Mouse (Mus musculus): ENCODE results near the gene Ldlrad3.

Gene Ldlrad3

DNA sequence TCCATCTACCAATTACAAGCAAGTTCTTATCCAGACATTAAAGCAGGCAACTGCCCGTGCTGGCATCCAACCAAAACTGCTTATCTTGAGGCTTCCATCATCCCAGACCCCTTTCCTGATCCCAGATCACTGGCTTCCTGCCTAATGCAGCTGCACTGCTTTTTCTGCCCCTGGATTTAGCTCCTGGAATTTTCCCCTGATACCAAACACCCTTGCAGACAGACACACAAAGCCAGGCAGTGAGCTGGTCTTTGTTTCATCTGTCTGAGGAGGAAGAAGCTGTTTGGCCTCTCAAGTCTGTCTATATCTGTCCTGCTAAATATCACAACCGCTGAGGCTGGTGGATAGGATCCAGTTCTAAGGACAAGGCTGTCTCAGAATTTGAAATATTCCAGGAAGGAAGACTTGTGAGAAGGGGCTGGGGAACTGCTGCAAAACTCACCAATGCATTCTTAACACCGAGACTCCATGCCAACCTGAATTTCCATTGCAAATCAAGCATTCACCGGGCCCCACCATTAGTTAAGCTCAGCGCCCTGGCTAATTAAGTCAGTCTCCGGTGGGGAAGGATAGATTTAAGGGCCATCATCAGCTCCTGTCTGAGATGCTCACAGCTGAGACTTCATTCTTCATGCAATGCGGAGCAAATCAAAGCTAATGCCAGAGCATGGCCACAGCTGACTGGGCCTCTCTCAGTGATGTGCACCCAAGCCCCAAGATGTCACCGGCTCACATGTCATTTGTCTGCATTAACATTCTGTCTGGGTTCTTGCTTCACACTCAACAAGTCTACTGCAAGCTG, 183.0 kb downstream of the Ldlrad3 start:
- DNase-seq (ENCODE audit: low read depth, low spot score) = no peak

DNA sequence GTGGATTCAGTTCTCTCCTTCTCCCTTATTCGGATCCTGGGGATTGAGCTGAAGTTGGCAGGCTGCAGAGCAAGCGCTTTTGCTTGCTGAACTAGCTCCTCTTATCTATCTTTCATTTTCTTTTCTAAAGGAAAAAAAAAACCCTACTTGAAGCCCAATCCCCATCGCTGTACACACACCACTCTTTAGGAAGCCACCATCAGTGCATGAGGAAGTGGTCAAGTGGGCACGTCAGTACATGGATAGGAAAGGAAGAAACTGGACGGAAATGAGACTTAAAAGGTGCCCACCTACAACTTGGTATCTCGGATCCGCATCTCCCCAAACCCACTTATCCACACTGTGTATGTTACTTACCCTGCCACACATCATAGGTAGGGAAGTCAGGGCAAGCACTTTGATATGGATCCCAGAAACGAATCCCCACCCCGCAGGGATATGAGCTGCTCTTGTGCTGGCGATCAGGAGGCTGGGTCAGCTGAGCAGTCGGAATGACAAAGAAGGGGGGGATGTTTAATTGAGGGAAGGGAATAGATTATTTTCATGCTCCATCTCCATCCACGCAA, 183.7 kb downstream of the Ldlrad3 start:
- DNase-seq (ENCODE audit: low read depth, low spot score) = no peak

DNA sequence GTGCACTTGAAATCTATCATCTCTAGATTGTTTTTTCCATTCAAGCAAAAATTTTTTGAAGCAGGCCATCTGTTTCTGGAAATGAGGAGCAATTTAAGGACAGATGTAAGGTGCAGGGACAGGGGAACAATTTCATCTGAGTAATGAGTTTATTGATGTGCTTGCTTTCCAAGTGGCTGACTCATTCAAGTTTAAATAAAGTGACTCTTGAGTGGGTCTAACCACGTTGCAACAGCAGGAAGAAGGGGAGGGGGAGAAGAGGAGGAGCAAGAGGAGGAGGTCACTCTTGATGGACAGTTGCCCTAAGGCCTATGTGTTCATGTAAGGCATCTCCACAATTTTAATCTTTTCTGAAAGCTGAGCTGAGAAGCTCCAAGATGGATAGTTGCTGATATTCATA, 184.5 kb downstream of the Ldlrad3 start:
- DNase-seq (ENCODE audit: low read depth, low spot score) = no peak

DNA sequence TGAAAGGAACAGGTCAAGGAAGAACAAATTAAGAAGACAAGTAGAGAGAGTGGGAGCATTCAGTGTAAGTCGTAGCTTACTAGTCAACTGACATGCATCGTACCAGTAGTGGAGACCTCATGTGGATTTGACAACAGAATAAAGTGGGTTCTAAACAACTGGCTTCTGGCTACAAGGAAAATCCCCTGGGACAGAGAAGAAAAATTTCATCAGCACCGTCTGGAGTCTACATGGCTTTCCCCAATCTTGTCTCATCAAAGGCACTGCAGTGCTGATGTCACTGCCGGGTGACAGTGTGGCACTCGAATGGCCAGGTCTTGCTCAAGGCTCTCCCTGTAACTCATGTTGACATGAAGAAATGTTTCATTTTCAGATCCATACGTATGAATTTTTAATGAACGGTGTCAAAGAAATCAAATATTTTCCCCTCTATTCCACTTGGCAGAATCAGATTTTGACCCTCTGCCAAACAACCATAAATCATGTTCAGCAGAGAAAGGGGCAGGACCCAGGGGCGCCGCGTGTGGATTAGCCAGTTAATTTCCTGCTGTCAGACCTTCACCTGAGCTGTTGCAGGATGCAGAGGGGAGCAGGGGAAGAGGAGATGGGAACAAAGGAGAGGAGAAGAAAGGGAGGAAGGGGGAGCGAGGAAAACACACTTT, 187.1 kb downstream of the Ldlrad3 start:
- no peak for DNase-seq (ENCODE audit: low read depth, low spot score)

DNA sequence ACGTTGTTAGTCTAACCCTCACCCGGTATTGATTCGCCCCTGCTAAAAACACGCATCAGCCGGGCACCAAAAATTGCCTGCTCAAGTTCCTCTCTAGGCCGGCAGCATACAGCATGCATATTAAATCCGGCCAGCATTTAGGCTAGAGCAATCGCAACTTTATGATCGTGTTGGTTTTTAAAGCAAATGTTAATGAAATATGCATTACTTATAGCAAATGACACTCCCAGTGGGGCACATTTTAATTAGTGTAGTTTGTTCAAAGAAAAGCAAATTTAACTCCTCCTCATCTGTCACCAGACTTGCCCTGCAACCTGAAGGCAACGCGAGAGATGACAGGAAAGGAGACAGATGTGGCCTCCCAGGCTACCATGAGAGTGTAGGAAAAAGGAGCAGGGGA, 189.2 kb downstream of the Ldlrad3 start:
- DNase-seq (ENCODE audit: low read depth, low spot score) = no peak

DNA sequence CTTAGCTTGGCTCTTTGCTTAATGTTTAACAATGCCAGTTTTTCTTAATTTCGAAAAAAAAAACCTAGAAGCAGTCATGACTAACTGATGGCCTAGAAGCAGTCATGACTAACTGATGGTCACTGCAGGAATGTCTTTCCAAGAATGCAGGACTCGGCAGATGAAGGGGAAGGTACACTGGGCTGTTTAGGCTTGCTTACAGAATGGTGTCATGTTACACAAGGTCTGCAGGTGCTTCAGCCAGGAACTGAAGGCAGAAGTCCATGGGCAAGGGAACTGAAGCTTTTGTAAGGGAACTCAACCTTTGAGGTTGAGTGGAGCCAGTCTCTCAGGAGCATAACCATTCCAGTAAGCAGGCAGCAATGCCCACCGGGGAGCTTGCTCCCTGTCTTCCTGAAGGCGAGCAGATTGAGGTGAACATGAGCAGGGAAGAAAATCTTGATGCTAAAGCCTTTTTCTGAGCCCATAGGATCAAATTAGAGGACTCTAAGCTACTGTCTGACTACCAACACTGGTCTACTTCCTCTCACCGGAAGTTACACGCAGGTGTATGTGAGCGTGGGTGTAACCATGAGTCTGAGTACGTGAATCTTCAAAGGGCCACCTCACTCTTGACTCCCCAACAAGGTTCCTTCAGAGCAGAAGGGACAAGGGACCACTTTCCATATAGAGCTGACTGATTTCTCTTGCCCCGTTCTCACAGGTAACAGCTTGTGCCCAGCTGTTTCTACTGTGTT, 193.4 kb downstream of the Ldlrad3 start:
- peak; percentile 22 for DNase-seq (ENCODE audit: low read depth, low spot score)

DNA sequence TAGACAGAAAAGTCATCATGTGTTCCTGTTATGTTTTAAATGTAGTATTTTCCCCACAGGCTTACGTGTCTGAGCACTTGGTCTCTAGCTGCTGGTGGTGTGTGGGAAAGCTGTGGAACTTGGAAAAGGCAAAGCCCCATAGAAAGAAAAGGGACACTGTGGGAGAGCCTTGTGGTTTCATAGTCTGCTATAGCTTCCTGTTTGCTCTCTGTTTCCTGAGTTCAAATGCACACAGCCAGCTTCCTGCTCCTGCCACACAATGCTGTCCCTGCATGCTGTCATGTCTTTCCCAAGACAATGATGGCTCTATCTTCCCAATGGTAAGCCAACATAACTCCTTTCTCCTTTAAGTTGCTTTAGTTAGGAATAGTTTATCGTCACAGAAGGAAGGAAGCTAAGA, 194.5 kb downstream of the Ldlrad3 start:
- no peak for DNase-seq (ENCODE audit: low read depth, low spot score)

DNA sequence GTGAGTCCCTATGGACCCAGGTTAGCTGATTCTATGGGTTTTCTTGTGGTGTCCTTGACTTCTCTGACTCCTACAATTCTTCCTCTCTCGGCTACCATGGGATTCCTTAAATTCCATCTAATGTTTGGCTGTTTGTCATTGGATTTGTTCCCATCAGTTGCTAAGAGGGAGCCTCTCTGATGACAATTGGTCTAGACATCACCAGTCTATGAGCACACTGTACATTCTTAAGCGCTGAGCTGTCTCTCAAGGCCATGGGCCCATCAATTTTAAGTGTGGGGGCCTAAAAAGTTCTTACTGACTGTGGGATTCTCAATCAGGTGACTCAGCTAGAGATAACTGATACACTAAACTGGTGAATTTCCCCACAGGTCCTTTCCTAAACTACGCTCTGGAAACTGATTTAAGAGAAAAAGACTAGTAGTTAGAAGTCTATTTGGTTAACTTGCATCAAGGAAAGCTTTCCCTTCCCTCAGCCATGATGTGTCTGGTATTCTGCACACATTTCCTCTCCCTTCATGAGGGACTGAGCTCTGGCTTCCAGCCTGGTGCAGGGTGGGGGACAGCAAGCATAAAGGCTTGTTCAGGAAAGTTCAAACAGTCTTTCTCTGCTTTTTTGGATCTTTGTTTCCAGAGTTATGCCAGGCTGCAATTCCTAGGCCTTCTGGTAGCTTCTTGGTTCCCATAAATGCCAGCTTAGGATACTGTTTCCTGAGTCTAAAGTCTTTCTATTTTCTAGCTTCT, 199.7 kb downstream of the Ldlrad3 start:
- no peak for DNase-seq (ENCODE audit: low read depth, low spot score)

DNA sequence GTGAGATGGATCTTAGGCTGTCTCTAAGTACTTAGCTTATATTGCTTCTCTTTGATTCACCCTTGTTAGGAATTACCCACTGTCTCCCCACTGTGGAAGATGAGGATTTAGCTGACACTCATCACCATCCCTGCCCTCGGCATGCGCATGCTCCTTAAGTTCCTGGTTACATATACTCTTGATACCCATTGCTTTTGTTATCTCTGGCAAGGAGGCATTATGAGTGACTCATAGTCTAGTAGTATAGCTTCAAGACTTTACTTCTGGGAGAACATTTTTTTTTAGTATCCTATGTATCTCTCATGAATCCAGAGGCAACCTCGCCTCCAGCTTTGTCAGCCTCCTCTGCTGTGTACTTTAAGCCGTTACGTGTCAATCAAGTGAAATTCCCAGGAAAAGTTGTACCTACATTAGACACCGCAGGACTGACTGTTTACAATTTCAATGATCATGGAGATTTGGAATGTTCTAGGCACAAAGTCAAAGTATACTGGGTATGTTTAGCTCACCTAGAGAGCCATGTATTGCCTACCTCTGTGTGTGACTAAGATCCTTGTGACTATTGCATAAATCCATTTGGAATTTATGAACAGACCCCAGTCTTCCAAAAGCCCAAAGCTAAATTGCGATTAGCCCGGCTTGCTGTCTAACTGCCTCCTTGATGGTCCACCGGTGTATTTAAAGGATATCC, 202.2 kb downstream of the Ldlrad3 start:
- DNase-seq (ENCODE audit: low read depth, low spot score) = no peak

DNA sequence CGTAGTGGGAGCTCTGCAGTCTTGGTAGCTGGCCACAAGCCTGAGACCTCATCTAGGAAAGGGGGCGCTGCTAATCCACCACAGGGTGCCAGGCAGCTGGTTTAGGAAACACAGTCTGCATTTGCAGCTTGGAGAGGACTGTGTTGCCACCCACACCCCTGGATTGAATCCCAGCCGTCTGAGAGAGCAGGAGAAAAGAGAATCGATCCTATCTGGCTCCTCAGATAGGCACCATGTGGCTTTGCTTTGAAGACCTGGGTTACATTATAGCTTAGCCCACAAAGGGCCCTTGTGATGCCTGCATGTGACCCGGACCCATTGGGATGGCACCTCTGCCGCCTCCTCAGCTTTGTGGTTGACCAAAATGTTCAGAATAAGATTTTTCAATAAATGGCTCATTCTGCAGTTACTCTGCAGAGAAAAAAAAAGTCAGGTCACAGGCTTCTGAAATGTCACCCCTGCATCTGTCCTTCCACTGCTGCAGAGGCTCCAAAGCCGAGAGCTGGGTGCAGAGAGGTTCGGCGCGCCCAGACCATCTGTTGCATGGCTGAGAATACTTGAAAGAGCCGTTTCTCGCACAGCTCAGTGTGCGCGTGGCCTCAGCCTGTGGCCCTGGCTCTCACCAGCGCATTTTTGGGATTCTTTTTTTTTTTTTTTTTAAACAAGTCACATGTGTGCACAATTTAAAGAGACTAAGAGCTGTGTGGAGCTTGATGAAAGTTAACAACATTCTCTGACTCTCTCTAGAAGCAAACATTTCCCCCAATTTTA, 202.9 kb downstream of the Ldlrad3 start:
- no peak for DNase-seq (ENCODE audit: low read depth, low spot score)

DNA sequence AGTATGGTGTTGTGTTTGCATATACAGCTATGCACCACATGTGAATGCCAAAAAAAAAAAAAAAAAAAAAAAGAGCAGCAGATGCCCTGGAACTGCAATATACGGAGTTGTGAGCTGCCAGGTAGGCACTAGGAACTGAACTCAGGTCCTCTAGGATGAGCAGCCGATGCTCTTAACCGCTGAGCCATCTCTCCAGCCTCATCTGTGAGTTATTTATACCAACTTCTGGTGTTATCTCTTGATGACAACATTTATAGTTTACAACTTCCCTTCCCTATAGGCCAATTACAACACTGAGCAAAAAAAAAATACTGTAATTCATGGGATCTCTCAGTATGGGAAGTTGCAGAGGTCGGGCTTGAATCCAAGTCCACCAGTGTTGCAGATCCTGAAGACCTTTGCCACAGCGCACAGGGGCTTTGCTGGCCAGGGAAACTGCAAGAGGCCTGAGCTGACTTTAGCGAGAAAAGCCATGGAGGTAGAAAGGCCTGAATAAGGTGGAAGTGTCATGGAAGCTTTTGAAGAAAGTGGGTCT, 204.2 kb downstream of the Ldlrad3 start:
- no peak for DNase-seq (ENCODE audit: low read depth, low spot score)

DNA sequence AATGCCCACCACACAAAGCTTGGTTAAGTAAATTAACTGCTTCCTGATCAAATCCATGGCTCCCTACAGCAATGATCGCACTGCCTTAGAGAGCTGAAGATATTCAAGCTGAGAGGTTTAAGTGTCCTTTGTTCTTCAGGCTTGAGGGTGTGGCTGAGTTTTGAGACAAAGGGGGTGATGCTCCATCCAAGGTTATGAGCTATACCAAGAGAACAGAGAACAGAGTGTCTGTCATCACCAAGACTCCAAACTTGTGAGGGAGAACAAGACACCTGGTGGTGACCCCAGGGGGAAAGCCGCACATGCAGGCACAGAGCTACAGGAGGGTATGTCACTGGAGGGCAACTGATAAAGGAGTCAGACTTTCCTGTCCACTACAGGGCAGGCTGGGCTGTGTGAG, 205.0 kb downstream of the Ldlrad3 start:
- DNase-seq (ENCODE audit: low read depth, low spot score) = no peak

DNA sequence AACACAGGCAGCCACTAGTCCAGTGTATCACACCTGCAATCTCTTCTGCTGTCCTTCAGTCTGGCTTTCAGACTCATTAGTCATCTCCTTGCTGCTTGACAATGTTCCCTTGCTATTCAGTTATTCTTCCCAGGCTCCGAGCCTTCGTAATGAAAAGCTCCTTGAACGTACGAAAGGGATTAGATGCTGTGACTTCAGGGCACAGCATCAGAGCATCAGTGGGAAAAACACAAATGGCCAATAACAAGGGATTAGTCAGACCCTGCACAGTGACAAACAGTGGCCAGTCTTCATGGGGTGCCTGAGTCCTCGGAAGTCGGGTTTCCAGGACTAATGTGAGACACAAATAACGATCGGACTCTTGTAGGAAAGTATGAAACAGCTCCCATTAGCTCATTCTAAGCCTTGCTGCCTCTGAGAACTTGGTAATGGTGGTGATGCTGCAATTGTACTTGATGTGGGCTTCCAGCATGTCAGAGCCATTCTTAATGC, 205.7 kb downstream of the Ldlrad3 start:
- no peak for DNase-seq (ENCODE audit: low read depth, low spot score)

DNA sequence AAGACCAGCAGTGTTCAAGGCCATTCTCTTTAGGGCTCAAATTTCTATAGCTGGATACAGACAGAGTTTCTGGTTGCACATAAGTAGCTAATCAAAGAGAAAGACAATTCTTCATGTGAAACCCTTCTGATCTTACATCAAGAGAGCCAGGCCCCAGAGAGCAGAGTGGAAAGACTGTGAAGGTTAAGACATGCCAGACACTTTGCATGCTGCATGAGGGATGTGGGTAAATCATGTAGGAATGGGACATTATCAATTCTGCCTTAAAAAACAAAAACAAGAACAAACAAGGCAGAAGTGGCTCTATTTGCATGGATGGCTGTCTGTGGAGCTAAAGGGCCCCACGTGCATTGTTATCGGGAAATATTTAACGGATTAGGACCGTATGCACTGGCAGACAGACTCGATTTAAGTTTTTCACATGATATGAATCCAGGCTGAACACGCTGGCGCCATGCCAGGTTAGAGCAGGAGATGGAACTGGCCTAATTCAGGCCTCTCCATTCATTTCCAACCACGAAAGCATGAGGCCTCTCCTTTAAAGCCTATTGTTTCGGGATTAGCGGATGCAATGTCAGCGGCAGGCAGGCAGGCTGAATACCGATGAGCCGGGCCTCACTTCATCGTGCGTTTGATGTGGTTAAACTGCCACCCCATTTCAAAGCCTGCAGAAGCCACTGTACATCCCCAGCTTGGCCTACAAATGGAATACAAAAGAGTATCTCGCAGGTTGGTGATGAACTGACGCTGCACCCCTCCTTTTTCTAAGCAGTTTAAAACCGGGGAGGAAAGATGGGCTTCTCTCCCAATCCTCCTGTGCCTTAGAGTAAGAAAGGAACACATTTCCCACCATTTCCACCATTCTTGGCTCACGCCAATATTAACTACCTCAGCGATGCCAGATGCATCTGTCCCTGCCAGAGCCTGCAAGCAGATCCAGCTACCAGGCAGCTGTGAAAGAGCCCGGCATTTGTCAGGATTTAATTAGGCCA, 207.4 kb downstream of the Ldlrad3 start:
- no peak for DNase-seq (ENCODE audit: low read depth, low spot score)

DNA sequence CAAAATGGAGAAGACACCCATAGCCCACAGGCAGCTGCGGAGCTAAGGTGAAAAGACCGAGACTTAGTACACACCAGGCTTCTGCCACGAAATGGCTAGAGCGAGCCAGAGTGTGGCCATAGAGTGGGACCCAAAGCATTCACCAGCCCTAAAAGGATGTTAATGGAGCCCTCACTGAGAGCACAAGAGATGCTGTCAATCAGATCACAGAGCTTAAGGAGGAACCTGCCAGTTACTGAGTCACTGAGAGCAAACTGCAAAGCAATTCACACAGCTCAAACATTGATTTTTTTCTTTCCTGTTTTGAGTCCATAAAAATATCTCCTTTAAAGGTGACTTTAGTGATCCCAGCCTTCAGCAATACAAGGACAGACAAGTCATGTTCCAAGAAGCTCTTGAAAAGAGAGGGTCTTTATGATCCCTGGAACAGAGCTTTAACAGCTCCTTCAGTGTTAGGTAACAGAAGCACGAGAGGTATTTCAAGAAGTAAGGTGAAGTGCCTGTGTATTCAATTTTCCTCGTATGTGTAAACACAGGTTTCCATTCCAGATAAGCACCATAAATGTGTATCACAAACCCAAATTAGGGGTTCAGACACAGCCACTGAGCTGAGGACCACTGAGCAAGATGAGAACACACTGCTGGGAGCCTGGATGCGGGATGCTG, 209.7 kb downstream of the Ldlrad3 start:
- no peak for DNase-seq (ENCODE audit: low read depth, low spot score)

DNA sequence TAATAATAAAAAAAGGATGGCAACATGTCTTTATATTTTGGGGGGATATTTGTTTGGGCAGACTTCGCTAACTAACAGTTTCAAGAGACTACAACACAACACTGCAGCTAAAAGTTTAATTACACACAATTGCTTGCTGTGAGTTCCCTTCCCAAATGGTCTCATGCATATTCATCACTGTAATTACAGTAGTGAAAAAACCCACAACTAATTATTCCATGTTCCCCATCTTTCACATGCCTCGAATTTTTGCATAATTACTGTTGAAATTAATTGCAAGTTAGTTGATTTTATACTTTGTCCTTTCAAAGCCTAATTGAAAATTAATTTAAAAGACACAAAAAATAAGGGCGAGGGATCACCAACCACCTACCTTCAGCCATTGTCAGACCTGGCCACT, 212.4 kb downstream of the Ldlrad3 start:
- no peak for DNase-seq (ENCODE audit: low read depth, low spot score)

DNA sequence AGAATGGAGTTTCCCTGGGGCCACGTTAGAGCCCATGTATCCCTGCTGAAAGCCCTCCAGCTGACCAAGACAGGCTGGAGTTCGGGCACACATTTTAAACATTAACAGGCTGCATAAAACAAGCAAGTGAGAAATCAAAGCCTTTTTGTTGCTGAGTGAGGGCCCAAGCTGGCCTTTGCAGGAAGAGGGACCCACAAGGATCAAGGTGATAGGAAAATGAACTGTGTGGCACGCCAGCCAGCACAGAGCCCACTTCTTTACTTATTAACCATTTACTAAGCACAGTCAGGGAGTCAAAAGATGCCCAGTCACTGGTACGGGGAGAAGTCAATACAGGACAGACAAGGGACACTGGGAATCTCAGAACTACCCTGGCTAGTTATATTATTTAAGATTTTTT, 218.6 kb downstream of the Ldlrad3 start:
- no peak for DNase-seq (ENCODE audit: low read depth, low spot score)

DNA sequence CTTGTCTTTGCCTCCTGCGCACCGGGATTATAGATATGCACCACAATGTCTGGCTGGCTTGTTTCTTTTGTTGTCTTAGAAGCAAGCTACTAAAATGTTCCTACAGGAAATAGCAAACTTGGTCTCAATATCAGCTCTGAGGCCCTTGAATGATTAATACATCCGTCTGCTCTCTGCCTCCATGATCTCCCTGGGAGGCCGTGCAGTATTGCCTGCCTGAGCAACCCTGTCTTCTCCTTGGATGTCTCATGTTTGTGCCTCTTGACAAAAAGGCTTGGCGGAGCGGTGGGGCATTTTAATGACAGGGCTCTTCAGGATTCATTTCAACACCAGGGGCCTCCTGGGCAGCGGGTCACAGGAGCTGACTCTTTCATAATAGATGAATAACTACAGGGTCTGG, 219.0 kb downstream of the Ldlrad3 start:
- no peak for DNase-seq (ENCODE audit: low read depth, low spot score)
